Mouse (Mus musculus) ES-CJ7 (cell line): ENCODE measurements at regions not wholly inside any gene's neighbourhood (a gene's known extent, or its start where the extent isn't known, plus 50 kb on each side); places are given as distances from the start of the nearest gene placed in this dataset.

Source experiments
- DNase-seq: peaks from one replicate; pipeline ENCODE4 v3.0.0; 2011; ENCODE audit warnings: low read depth, low spot score

- no peak for DNase-seq
Measured at GRCm38 (mm10) chr1:35331602-35332339, 482.0 kb downstream of the Plekhb2 start.

DNA sequence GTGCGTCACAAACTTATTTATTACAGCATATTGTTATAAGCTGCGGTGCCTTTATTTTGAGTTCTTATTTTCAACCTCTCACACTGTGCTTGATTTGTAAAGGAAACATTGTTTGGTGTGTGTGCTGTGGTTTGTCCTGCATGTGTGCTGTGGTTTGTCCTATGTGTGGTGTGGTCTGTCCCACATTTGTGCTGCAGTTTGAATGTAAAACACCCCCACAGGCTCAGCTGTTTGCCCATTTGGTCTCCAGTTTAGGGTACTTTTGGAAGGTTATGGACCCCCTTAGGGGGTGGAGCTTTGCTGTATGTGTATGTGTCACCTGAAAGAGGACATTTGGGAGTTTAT is 482.5 kb downstream of the Plekhb2 start:
- no peak for DNase-seq

GRCm38 (mm10) chr1:35337647-35338046 is 487.9 kb downstream of the Plekhb2 start:
- no peak for DNase-seq

GRCm38 (mm10) chr1:35338184-35338583 is 488.4 kb downstream of the Plekhb2 start:
- DNase-seq, result no peak

DNA sequence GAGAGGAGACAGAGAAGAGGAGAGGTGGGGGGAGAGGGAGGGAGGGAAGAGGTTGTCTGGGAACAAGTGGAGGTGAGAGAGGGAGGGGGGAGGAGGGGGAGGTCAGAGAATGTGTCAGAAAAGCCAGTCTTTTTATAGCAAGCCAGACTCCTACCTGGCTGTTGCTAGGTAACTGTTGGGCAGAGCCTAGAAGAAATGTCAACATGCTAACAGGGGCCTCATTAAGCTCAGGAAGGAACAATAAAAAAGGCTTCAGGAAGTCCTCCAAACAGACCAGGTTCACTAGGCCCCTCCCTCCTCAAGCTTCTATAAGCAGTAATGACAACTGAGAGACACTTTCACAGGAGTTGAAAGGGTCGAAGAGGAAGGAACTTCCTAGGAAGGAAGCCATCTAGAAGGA is 494.8 kb downstream of the Plekhb2 start:
- DNase-seq, result no peak

- no peak for DNase-seq
Measured at GRCm38 (mm10) chr1:35348294-35348693, 498.5 kb downstream of the Plekhb2 start.

DNA sequence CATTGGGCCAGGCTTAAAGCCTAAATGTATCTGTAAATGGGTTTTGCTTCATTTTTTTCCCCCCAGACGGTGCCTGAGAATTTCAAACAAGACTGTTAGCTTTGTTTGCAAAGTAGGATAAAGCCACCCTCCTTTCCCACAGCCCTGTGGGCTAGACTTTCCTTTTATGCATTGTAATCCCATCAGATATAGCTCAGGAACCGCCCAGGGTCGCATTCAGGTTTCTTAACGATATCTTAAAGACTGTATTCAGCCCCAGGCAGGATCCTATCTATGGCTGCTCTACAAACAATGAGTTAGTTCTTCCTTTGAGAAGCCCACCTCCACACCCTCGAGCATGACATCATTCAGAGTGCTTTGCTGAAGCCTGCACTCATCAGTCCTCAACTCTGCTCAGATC is 509.2 kb downstream of the Plekhb2 start:
- DNase-seq, result peak; percentile 8

DNA sequence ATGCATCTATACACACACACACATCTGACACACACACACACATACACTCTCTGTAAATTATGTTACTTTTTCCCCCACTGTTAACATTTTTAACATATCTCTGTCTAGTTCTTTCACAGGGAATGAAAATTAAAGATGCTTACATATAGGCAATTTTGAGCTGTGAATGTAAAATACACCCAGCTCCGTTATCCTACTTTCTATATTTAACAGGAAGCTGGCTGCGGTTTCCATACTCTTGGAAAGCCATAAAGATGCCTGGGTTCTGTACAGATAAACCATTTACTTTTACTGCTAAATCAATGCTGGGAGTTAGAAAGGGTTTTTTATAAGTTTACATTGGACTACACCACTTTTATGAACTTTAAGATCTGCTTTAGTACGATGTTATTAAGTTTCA is 511.7 kb downstream of the Plekhb2 start:
- no peak for DNase-seq

- DNase-seq, result no peak
Measured at GRCm38 (mm10) chr1:35362836-35363235, 513.1 kb downstream of the Plekhb2 start.

- no peak for DNase-seq
Measured at GRCm38 (mm10) chr1:35366559-35366958, 516.8 kb downstream of the Plekhb2 start.

DNA sequence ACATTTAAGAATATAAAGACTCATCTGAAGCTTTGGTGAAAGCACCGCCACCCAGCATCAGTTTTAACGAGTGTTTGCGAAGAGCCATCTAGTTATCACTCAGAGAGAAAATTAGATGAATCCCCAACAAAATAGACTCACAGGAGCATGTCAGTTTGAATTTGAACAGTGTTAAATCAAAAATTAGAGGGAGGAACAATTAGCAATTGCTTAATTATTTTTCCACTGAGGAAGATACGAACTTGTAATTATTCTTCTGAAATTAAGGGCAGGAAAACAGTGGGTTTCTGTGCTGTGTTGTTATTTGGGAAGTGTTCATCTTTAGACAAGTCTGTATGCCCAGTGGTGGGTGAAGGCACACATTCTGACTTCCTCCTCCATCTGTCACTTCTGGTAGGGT is 523.0 kb downstream of the Plekhb2 start:
- no peak for DNase-seq

- no peak for DNase-seq
Measured at GRCm38 (mm10) chr1:35380633-35381385, 531.0 kb downstream of the Plekhb2 start.

DNA sequence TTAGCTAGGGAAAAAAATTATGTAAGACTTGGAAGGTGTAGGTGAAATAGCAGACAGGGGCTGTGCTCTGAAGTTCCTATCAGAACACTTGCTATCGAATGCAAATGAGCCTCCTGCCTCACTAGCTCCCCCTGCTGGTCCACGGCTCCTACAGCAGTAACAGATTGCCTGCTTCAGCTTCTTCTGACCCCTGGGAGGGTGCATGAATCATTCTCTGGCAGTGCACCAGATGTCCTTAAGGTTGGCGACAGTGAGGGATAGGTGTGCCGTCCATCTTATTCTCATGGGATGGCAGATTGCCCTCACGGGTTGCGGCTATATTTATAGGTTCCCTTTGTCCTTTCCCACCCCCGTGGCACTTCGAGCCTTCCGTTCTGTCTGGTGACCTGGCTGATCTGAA is 535.7 kb downstream of the Plekhb2 start:
- DNase-seq, result peak; percentile 91

DNA sequence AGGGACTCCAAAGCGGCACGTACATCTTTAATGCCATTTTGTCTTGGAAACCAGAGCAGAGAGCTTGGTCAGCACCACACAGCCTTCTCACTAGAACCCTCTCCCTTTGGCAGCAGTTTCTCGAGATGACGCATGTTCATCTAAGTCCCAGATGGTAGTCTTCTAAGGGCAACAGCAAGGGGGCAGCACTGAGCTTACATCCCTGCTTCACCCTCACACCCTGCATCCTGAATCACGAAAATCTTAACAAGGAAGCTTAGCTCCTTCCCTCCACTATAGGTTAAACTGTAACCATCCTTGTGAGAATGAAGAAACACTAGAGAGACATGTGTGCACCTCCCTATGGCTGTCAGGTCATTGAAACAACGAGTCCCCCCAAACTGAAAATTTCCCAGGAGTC is 538.4 kb downstream of the Plekhb2 start:
- DNase-seq, result peak; percentile 88

- DNase-seq, result no peak
Measured at GRCm38 (mm10) chr1:35390371-35390770, 540.6 kb downstream of the Plekhb2 start.

DNA sequence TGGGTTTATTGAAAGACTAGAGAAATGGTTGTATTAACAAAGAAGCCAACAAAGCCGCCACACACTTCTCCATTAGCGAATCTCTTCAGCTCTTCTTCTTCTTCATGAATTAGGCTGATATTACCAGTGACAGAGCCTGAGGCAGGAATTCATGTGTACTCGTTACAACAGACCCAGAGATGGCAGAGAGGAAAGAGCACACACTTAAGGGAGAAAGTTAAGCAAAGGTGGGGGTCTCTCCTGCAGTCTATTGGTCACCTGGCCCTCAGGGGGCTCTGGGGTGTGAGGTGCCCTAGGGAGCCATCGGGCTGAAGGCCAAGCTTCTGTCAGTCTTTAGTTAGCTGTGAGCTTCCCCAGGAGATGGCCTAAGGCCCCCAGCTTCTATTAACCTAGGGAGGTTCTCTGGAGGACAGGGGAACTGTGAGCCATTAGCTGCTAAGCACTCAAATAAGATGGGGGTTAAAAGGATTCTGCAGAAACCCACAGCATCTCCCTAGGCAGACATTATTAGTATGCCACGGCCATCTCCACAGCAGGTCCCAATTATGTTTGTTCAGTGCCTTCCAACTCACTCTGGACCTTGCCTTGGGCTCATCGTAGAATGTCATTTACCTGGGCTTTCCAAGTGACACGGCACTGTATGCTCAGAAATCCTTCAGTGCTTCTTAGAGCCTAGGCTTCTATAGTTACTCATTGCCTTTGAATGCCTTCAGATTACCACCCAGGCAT is 541.2 kb downstream of the Plekhb2 start:
- no peak for DNase-seq

DNA sequence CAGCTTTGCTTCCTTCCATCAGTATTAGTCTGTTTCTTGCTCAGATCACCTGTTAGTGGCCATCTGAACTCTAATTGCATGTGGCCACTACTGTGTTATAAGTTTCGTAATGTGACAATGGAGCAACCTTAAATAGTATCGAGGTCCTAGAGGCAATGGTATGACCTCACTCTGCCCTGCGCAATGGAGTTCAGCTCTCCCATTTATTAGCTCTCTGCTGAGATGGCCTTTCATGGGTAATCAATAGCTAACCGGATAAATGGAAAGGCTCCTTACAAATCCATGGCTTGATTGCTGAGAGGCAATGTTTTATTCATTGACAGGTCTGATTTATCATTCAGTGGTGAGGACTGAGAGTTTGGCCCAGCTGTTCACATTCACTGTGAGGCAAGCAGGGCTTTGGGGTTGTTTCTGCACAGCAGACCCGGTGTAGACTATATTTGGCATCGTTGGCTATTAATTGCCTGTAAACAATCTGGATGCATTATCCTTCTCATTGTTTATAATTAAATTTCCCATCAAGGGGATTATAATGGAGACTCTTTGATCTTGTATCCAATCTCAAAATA is 543.9 kb downstream of the Plekhb2 start:
- DNase-seq, result no peak

- DNase-seq, result no peak
Measured at GRCm38 (mm10) chr1:35400674-35401359, 551.0 kb downstream of the Plekhb2 start.

- no peak for DNase-seq
Measured at GRCm38 (mm10) chr1:35402995-35403394, 553.2 kb downstream of the Plekhb2 start.

- no peak for DNase-seq
Measured at GRCm38 (mm10) chr1:35405418-35405817, 555.6 kb downstream of the Plekhb2 start.

DNA sequence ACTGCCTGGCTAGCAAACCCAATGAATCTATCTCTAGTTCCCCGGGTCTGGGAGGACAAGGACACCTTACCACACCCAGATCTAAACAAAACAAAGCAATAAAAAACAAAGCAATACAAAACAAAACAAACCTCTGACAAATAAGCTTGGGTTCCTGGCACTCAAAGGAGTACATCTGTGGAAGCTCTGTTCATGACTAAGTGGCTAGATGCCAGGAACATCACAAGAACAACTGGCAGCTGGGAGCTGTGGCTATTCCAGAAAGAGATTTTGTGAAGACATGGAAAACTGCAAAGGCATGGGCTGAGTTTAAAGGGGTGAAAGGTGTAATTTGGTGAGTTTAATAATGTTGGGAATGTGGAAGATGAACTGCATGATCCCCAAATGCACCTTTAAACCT is 565.9 kb downstream of the Plekhb2 start:
- DNase-seq, result no peak
